Mouse (Mus musculus): ENCODE data around the gene Itgb2l. TPM values are rescaled to one million over a fixed set of nuclear protein-coding genes. Genes with fewer than 3 reads are reported as not detected.

Gene Itgb2l
- polyA plus RNA-seq, 1 experiment from 2014 or later: 0.22 TPM

DNA sequence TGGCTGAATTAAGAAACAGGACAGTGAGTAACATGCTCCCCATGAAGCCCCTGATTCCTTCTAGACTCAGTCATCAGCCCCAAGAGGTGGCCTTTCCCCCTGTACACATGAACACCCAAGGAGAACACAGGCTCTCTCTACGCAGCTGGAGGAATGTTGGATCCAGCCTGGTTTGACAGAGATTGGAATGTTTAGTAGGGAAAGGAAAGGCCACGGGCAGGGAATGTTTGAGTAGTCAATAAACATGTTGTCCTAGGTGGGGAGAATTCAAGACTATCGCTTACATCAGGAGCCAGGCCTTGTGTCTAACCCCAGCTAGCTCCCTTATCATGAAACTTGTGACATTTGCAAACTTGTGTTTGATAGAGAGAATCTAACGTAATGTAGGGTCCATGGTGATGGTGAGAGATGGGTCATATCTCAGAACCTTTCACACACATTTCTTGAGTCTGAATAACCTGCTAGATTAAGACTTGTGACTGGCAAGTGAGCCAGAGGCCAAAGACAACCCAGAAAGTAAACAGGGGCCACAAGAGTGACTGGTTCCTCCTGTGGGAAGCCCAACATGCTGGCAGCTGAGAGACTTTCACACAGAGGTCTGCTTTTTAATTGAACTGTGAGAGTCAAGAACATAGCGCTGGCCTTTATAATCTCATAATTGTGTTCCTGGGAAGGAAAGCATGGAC is 60.8 kb downstream of the Itgb2l start:
- no peak overlapping the region for H3K4me2 ChIP-seq
- 51% methylated on average over 5 of the region's 5 CpGs for WGBS
- H3K9ac ChIP-seq: no peak overlapping the region
- H3K9me3 ChIP-seq: no peaks in the 10 kb centered on the region
- no peak overlapping the region for H3K4me3 ChIP-seq
- ATAC-seq (ENCODE audit: borderline replicate concordance, extremely low read depth, low FRiP score, low TSS enrichment): no peak
- H3K27me3 ChIP-seq: no peaks in the 10 kb centered on the region
- no peaks in the 10 kb centered on the region for H3K4me1 ChIP-seq
- no peak overlapping the region for H3K27ac ChIP-seq
- no peaks in the 10 kb centered on the region for H3K36me3 ChIP-seq

DNA sequence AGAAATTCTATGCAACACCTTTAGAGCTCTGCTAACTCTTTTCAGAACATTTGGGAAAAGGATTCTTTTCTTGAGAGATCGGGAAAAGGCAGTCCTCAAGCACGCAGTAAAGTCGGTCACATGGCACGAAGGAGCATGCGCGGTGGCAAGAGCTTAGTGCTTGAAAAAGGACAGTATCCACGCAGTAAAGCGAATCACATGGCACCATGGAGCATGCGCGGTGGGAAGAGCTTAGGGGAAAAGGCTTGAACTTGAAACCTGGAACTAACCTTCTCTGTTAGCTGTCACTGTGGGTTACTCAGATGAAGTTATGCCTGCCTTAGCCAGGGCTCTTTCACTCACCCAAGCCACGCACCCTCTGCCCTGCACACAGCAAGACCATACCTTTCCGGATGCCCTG is 62.0 kb downstream of the Itgb2l start:
- no peak for ATAC-seq (ENCODE audit: borderline replicate concordance, extremely low read depth, low FRiP score, low TSS enrichment)
- H3K4me3 ChIP-seq: no peak overlapping the region
- H3K27me3 ChIP-seq: no peaks in the 10 kb centered on the region
- peaks cover 4% of the 10 kb centered on the region; the same call in 1 of the 2 replicates for H3K4me1 ChIP-seq
- no peak overlapping the region for H3K4me2 ChIP-seq
- no peaks in the 10 kb centered on the region for H3K36me3 ChIP-seq
- no peak overlapping the region for H3K27ac ChIP-seq
- no peak overlapping the region for H3K9ac ChIP-seq
- 88% methylated on average over 12 of the region's 12 CpGs for WGBS
- H3K9me3 ChIP-seq: no peaks in the 10 kb centered on the region

GRCm38 (mm10) chr16:96378111-96378510 is 65.3 kb downstream of the Itgb2l start:
- ATAC-seq (ENCODE audit: borderline replicate concordance, extremely low read depth, low FRiP score, low TSS enrichment): no peak
- 80% methylated on average over 10 of the region's 10 CpGs for WGBS
- peaks cover 4% of the 10 kb centered on the region; the same call in 1 of the 2 replicates for H3K4me1 ChIP-seq

GRCm38 (mm10) chr16:96376342-96376741 is 67.1 kb downstream of the Itgb2l start:
- WGBS: 5% methylated on average over 7 of the region's 7 CpGs
- no peaks in the 10 kb centered on the region for H3K36me3 ChIP-seq
- H3K27me3 ChIP-seq: no peaks in the 10 kb centered on the region
- no peak overlapping the region for H3K9ac ChIP-seq
- no peaks in the 10 kb centered on the region for H3K9me3 ChIP-seq
- H3K4me2 ChIP-seq: no peak overlapping the region
- peaks cover 4% of the 10 kb centered on the region; the same call in 1 of the 2 replicates for H3K4me1 ChIP-seq
- H3K4me3 ChIP-seq: no peak overlapping the region
- ATAC-seq (ENCODE audit: borderline replicate concordance, extremely low read depth, low FRiP score, low TSS enrichment): peak; percentile 73; the same call in 1 of the 2 replicates
- peak overlapping the region; percentile 50; the same call in 1 of the 2 replicates for H3K27ac ChIP-seq

More at GRCm38 (mm10) chr16:96378111-96378510, 65.3 kb downstream of the Itgb2l start:
- no peaks in the 10 kb centered on the region for H3K27me3 ChIP-seq
- H3K9ac ChIP-seq: no peak overlapping the region
- H3K4me3 ChIP-seq: no peak overlapping the region
- H3K36me3 ChIP-seq: no peaks in the 10 kb centered on the region
- H3K4me2 ChIP-seq: no peak overlapping the region
- H3K9me3 ChIP-seq: no peaks in the 10 kb centered on the region
- no peak overlapping the region for H3K27ac ChIP-seq

- H3K4me2 ChIP-seq: no peak overlapping the region
- H3K27ac ChIP-seq: 0 out of 2 replicates have a peak overlapping the region, but pooled peaks have one; percentile 42
- peak; percentile 60; the same call in 1 of the 2 replicates for ATAC-seq (ENCODE audit: borderline replicate concordance, extremely low read depth, low FRiP score, low TSS enrichment)
- H3K27me3 ChIP-seq: no peaks in the 10 kb centered on the region
- H3K4me3 ChIP-seq: no peak overlapping the region
- no peaks in the 10 kb centered on the region for H3K36me3 ChIP-seq
- H3K4me1 ChIP-seq: peaks cover 4% of the 10 kb centered on the region; the same call in 1 of the 2 replicates
- 59% methylated on average over 7 of the region's 7 CpGs for WGBS
- H3K9ac ChIP-seq: no peak overlapping the region
- H3K9me3 ChIP-seq: no peaks in the 10 kb centered on the region
Measured at GRCm38 (mm10) chr16:96375538-96375937, 67.9 kb downstream of the Itgb2l start.

DNA sequence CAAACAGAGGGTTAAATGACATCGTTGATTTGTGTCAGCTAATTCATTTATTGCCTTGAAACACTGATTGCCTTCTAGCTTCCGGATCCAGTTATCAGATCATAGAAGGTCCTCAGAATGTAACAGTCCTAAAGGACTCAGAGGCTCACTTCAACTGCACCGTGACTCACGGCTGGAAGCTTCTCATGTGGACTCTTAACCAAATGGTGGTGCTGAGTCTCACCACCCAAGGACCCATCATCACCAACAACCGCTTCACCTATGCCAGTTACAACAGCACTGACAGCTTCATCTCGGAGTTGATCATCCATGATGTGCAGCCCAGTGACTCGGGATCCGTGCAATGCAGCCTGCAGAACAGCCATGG is 70.7 kb downstream of the Itgb2l start:
- ATAC-seq (ENCODE audit: borderline replicate concordance, extremely low read depth, low FRiP score, low TSS enrichment): no peak
- H3K4me1 ChIP-seq: peaks cover 6% of the 10 kb centered on the region; the same call in 1 of the 2 replicates
- H3K9me3 ChIP-seq: no peaks in the 10 kb centered on the region
- H3K27me3 ChIP-seq: no peaks in the 10 kb centered on the region
- no peak overlapping the region for H3K4me2 ChIP-seq
- no peaks in the 10 kb centered on the region for H3K36me3 ChIP-seq
- WGBS: 74% methylated on average over 8 of the region's 8 CpGs
- H3K27ac ChIP-seq: no peak overlapping the region
- H3K9ac ChIP-seq: no peak overlapping the region
- no peak overlapping the region for H3K4me3 ChIP-seq

Other genes with a start within 250 kb of the Itgb2l start
- gene Sh3bgr, start 243.2 kb downstream of the Itgb2l start, polyA plus RNA-seq (2015; fragmentation: Nextera tagmentation; extraction: Ambion mirVana): 12.3 and 16.1 TPM in 2 replicates
- gene B3galt5, start 207.8 kb downstream of the Itgb2l start, polyA plus RNA-seq (2015; fragmentation: Nextera tagmentation; extraction: Ambion mirVana): 3.3 TPM in 2 replicates
- gene Pcp4, start 24.0 kb upstream of the Itgb2l start, polyA plus RNA-seq (2015; fragmentation: Nextera tagmentation; extraction: Ambion mirVana): 4.2 and 4.5 TPM in 2 replicates